Mouse (Mus musculus) cerebellum, adult 8-10 months (tissue): ENCODE measurements around the gene Hipk2.

Source experiments
- DNase-seq: peaks from one replicate; pipeline ENCODE4 v3.0.0; 2022

The Hipk2 gene

GRCm38 (mm10) chr6:38876071-38876911, at the start of gene Hipk2:
Gene Hipk2, minus strand, starts transcription at chr6:38876165.
- peak; percentile 66 for DNase-seq

- DNase-seq: no peak
Measured at GRCm38 (mm10) chr6:38925719-38926118, 49.8 kb upstream of the Hipk2 start.

GRCm38 (mm10) chr6:38923870-38924817, 48.2 kb upstream of the Hipk2 start:
- DNase-seq: no peak

GRCm38 (mm10) chr6:38923450-38923849, 47.5 kb upstream of the Hipk2 start:
- DNase-seq: no peak

GRCm38 (mm10) chr6:38922517-38922916, 46.6 kb upstream of the Hipk2 start:
- DNase-seq: no peak

GRCm38 (mm10) chr6:38921810-38922116, 45.8 kb upstream of the Hipk2 start:
- no peak for DNase-seq

GRCm38 (mm10) chr6:38921095-38921809, 45.3 kb upstream of the Hipk2 start:
- no peak for DNase-seq

- DNase-seq: no peak
Measured at GRCm38 (mm10) chr6:38920141-38920540, 44.2 kb upstream of the Hipk2 start.

GRCm38 (mm10) chr6:38919135-38919740, 43.3 kb upstream of the Hipk2 start:
- DNase-seq: no peak

- no peak for DNase-seq
Measured at GRCm38 (mm10) chr6:38918728-38919127, 42.8 kb upstream of the Hipk2 start.

GRCm38 (mm10) chr6:38917415-38917814, 41.5 kb upstream of the Hipk2 start:
- no peak for DNase-seq

GRCm38 (mm10) chr6:38916571-38916970, 40.6 kb upstream of the Hipk2 start:
- no peak for DNase-seq

- no peak for DNase-seq
Measured at GRCm38 (mm10) chr6:38915776-38916175, 39.8 kb upstream of the Hipk2 start.

GRCm38 (mm10) chr6:38914181-38914580, 38.2 kb upstream of the Hipk2 start:
- no peak for DNase-seq

- no peak for DNase-seq
Measured at GRCm38 (mm10) chr6:38913386-38914042, 37.5 kb upstream of the Hipk2 start.

- DNase-seq: no peak
Measured at GRCm38 (mm10) chr6:38912845-38913244, 36.9 kb upstream of the Hipk2 start.

GRCm38 (mm10) chr6:38912121-38912660, 36.2 kb upstream of the Hipk2 start:
- no peak for DNase-seq

GRCm38 (mm10) chr6:38910828-38911559, 35.0 kb upstream of the Hipk2 start:
- DNase-seq: peak; percentile 66

- no peak for DNase-seq
Measured at GRCm38 (mm10) chr6:38908401-38908800, 32.4 kb upstream of the Hipk2 start.

GRCm38 (mm10) chr6:38906005-38906404, 30.0 kb upstream of the Hipk2 start:
- DNase-seq: no peak

- no peak for DNase-seq
Measured at GRCm38 (mm10) chr6:38902820-38903439, 27.0 kb upstream of the Hipk2 start.
